Mouse (Mus musculus): ENCODE results near the gene Col13a1. TPM values are rescaled to one million over a fixed set of nuclear protein-coding genes. Genes with fewer than 3 reads are reported as not detected.
A peak's percentile ranks its signal among the peaks of the same experiment; 100 is the strongest.

Col13a1 gene
- polyA plus RNA-seq, 1 experiment from 2014 or later, result 7.1 TPM

- WGBS, result 70% methylated on average over 6 of the region's 6 CpGs
- no peaks in the 10 kb centered on the region for H3K9me3 ChIP-seq
- H3K4me2 ChIP-seq (replicated peaks), result no peak overlapping the region
- no peaks in the 10 kb centered on the region for H3K27me3 ChIP-seq (replicated peaks)
- H3K27ac ChIP-seq, result no peak overlapping the region
- no peaks in the 10 kb centered on the region for H3K36me3 ChIP-seq
- no peak for ATAC-seq
- H3K4me1 ChIP-seq (replicated peaks), result no peaks in the 10 kb centered on the region; the same call in 1 of the 2 replicates
- H3K4me3 ChIP-seq (replicated peaks), result no peak overlapping the region
- H3K9ac ChIP-seq, result no peak overlapping the region
Observed at GRCm38 (mm10) chr10:61956718-61957117, 22.2 kb downstream of the Col13a1 start.

GRCm38 (mm10) chr10:61953916-61954315, 25.0 kb downstream of the Col13a1 start:
- ATAC-seq, result peak; percentile 93
- no peak overlapping the region for H3K4me2 ChIP-seq (replicated peaks)
- WGBS, result 59% methylated on average over 5 of the region's 5 CpGs

DNA sequence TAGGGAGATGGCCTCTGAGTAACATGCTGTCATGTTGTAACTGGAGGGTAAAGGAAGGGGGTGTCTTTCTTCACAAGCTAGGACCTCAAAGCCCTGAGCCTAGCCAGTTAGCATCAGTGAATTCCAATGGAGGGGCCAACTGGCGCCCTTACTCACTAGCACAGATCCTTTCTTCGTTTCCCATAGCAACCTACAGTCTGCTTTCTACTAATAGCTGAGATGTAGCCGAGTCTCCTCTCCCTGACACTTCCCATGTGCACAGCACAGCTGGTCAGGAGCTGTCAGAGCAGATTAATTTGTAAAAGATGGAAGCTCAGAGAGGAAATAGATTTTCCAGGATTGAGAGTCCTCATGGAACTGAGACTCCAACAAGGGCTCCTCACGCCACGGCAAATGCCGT, 29.4 kb downstream of the Col13a1 start:
- H3K36me3 ChIP-seq, result no peaks in the 10 kb centered on the region
- no peak overlapping the region for H3K9ac ChIP-seq
- peak; percentile 42; the same call in 1 of the 2 replicates for ATAC-seq
- WGBS, result 57% methylated on average over 6 of the region's 6 CpGs
- H3K4me2 ChIP-seq (replicated peaks), result no peak overlapping the region
- H3K4me1 ChIP-seq (replicated peaks), result peaks cover 4% of the 10 kb centered on the region; the same call in 1 of the 2 replicates
- no peak overlapping the region for H3K4me3 ChIP-seq (replicated peaks)
- H3K9me3 ChIP-seq, result no peaks in the 10 kb centered on the region
- H3K27me3 ChIP-seq (replicated peaks), result no peaks in the 10 kb centered on the region
- no peak overlapping the region for H3K27ac ChIP-seq

More at GRCm38 (mm10) chr10:61953916-61954315, 25.0 kb downstream of the Col13a1 start:
- no peak overlapping the region for H3K27ac ChIP-seq
- no peak overlapping the region for H3K4me3 ChIP-seq (replicated peaks)
- no peak overlapping the region for H3K9ac ChIP-seq
- H3K36me3 ChIP-seq, result no peaks in the 10 kb centered on the region
- no peaks in the 10 kb centered on the region for H3K9me3 ChIP-seq
- peaks cover 4% of the 10 kb centered on the region; the same call in 1 of the 2 replicates for H3K4me1 ChIP-seq (replicated peaks)
- H3K27me3 ChIP-seq (replicated peaks), result no peaks in the 10 kb centered on the region

GRCm38 (mm10) chr10:61944386-61944785, 34.5 kb downstream of the Col13a1 start:
- no peaks in the 10 kb centered on the region for H3K9me3 ChIP-seq
- no peak overlapping the region for H3K4me3 ChIP-seq (replicated peaks)
- WGBS, result 74% methylated on average over 2 of the region's 2 CpGs
- H3K4me1 ChIP-seq (replicated peaks), result 0 out of 2 replicates have a peak, but pooled peaks cover 2% of the 10 kb centered on the region
- no peaks in the 10 kb centered on the region for H3K36me3 ChIP-seq
- H3K27me3 ChIP-seq (replicated peaks), result no peaks in the 10 kb centered on the region
- no peak overlapping the region for H3K9ac ChIP-seq
- ATAC-seq, result no peak
- no peak overlapping the region for H3K4me2 ChIP-seq (replicated peaks)
- H3K27ac ChIP-seq, result no peak overlapping the region

- no peak overlapping the region for H3K27ac ChIP-seq
- WGBS, result 68% methylated on average over 10 of the region's 10 CpGs
- H3K9ac ChIP-seq, result no peak overlapping the region
- H3K36me3 ChIP-seq, result no peaks in the 10 kb centered on the region
- H3K9me3 ChIP-seq, result no peaks in the 10 kb centered on the region
- H3K4me1 ChIP-seq (replicated peaks), result no peaks in the 10 kb centered on the region
- no peaks in the 10 kb centered on the region for H3K27me3 ChIP-seq (replicated peaks)
- no peak overlapping the region for H3K4me3 ChIP-seq (replicated peaks)
- no peak overlapping the region for H3K4me2 ChIP-seq (replicated peaks)
- ATAC-seq, result no peak
Observed at GRCm38 (mm10) chr10:61943480-61943879, 35.4 kb downstream of the Col13a1 start.

DNA sequence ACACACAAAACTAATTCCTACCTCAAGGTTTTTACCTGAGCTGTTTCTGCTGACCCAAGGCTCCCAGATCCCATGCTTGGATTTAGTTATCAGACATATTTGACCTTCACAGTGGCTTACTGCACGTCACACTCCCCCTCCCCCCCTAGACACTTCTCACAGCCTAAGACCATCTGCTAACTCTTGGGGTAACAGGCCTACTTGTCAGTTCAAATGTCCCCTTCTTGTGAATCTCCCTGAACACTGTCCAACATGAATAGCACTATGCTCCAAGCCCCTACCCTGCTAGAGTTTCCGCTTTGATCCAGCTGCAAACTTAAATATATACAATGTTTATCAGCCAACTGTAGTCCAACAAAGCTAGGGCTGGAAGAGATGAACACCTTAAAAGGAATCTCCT, 36.2 kb downstream of the Col13a1 start:
- no peak overlapping the region for H3K27ac ChIP-seq
- no peaks in the 10 kb centered on the region for H3K9me3 ChIP-seq
- no peaks in the 10 kb centered on the region for H3K27me3 ChIP-seq (replicated peaks)
- H3K36me3 ChIP-seq, result no peaks in the 10 kb centered on the region
- H3K9ac ChIP-seq, result no peak overlapping the region
- H3K4me3 ChIP-seq (replicated peaks), result no peak overlapping the region
- no peaks in the 10 kb centered on the region; the same call in 1 of the 2 replicates for H3K4me1 ChIP-seq (replicated peaks)
- no peak overlapping the region for H3K4me2 ChIP-seq (replicated peaks)
- ATAC-seq, result no peak
- 32% methylated on average over 2 of the region's 2 CpGs for WGBS

DNA sequence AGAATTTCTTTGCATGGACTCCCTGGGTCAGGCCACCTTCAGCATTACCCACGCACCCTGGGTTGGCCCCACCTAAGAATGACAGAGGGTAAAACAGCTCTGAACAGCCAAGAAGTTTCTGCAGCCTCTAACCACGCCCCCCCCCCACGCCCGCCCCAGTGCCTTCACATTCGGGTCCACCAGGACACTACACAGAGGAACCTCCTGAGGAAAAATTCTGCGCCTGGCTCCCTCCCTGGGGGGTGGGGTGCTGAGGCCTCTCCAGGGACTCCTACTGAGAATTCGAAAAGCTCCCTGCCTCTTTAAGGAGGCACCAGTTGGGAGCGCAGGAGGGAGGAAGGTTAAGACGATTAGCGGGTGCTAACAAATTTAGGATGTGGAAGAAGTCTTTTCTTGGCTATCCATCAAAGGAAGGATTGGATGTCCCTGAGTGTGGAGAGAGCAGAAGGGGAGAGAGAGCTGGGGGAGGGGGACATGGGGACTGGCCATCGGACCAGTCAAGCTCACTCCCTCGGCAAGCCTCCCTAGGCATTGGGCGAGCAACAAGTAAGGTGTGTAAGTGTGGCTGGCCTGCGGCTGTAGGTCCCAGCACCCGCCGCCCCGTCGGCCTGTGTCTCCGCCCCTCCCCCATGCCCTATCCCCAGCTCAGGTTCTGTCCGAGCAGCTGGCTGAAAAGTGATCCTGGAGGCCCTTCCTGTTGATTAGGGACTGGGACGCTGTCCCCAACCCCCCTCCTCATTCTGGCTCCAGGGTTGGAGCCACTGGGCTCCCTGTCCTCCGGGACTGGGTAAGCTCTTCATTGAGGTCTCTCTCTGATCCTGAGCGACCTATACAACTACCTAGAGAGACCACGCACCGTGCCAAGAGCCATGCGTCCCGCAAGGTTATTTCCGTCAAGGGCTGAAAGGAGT, 42.4 kb downstream of the Col13a1 start:
- Histone ChIP-seq H3K4me1 (replicated peaks) (peaks cover 18% of the 10 kb centered on the region), H3K9ac (peak overlapping the region; percentile 18; the same call in 1 of the 2 replicates), H3K27ac (0 out of 2 replicates have a peak overlapping the region, but pooled peaks have one; percentile 13), H3K9me3 (no peaks in the 10 kb centered on the region), H3K4me3 (replicated peaks) (peak overlapping the region; percentile 14; the same call in 1 of the 2 replicates), H3K27me3 (replicated peaks) (no peaks in the 10 kb centered on the region), H3K36me3 (no peaks in the 10 kb centered on the region), H3K4me2 (replicated peaks) (peak overlapping the region; percentile 53)
- peak; percentile 80 for ATAC-seq
- 4% methylated on average over 28 of the region's 28 CpGs for WGBS

GRCm38 (mm10) chr10:61931678-61932077, 47.2 kb downstream of the Col13a1 start:
- ATAC-seq, result no peak
- H3K4me1 ChIP-seq (replicated peaks), result peaks cover 26% of the 10 kb centered on the region
- H3K9me3 ChIP-seq, result no peaks in the 10 kb centered on the region
- no peaks in the 10 kb centered on the region for H3K27me3 ChIP-seq (replicated peaks)
- H3K4me2 ChIP-seq (replicated peaks), result no peak overlapping the region
- no peaks in the 10 kb centered on the region for H3K36me3 ChIP-seq
- peak overlapping the region; percentile 2; the same call in 1 of the 2 replicates for H3K27ac ChIP-seq
- 34% methylated on average over 6 of the region's 6 CpGs for WGBS
- H3K9ac ChIP-seq, result no peak overlapping the region
- no peak overlapping the region for H3K4me3 ChIP-seq (replicated peaks)

- no peaks in the 10 kb centered on the region for H3K36me3 ChIP-seq
- no peaks in the 10 kb centered on the region for H3K9me3 ChIP-seq
- no peaks in the 10 kb centered on the region for H3K27me3 ChIP-seq (replicated peaks)
- H3K4me1 ChIP-seq (replicated peaks), result peaks cover 15% of the 10 kb centered on the region
- no peak overlapping the region for H3K4me3 ChIP-seq (replicated peaks)
- no peak overlapping the region for H3K9ac ChIP-seq
- no peak overlapping the region for H3K27ac ChIP-seq
- no peak overlapping the region for H3K4me2 ChIP-seq (replicated peaks)
- 71% methylated on average over 6 of the region's 6 CpGs for WGBS
- ATAC-seq, result no peak
Observed at GRCm38 (mm10) chr10:61929901-61930300, 49.0 kb downstream of the Col13a1 start.

GRCm38 (mm10) chr10:61928725-61929651, 49.9 kb downstream of the Col13a1 start:
- peaks cover 15% of the 10 kb centered on the region for H3K4me1 ChIP-seq (replicated peaks)
- no peaks in the 10 kb centered on the region for H3K36me3 ChIP-seq
- 0 out of 2 replicates have a peak overlapping the region, but pooled peaks have one; percentile 14 for H3K4me2 ChIP-seq (replicated peaks)
- H3K9ac ChIP-seq, result no peak overlapping the region
- no peak overlapping the region for H3K4me3 ChIP-seq (replicated peaks)
- WGBS, result 14% methylated on average over 24 of the region's 24 CpGs
- no peaks in the 10 kb centered on the region for H3K27me3 ChIP-seq (replicated peaks)
- H3K9me3 ChIP-seq, result no peaks in the 10 kb centered on the region
- H3K27ac ChIP-seq, result peak overlapping the region; percentile 59; the same call in 1 of the 2 replicates
- ATAC-seq, result peak; percentile 72

GRCm38 (mm10) chr10:61925691-61926090, 53.2 kb downstream of the Col13a1 start:
- H3K36me3 ChIP-seq, result no peaks in the 10 kb centered on the region
- H3K9me3 ChIP-seq, result no peaks in the 10 kb centered on the region
- H3K4me3 ChIP-seq (replicated peaks), result no peak overlapping the region
- H3K9ac ChIP-seq, result no peak overlapping the region
- peaks cover 26% of the 10 kb centered on the region for H3K4me1 ChIP-seq (replicated peaks)
- no peak for ATAC-seq
- no peaks in the 10 kb centered on the region for H3K27me3 ChIP-seq (replicated peaks)
- no peak overlapping the region for H3K27ac ChIP-seq
- no peak overlapping the region for H3K4me2 ChIP-seq (replicated peaks)

All from intestine, embryonic 15.5 days (tissue).